Mouse (Mus musculus): ENCODE measurements at regions not wholly inside any gene's neighbourhood (a gene's known extent, or its start where the extent isn't known, plus 50 kb on each side); places are given as distances from the start of the nearest gene placed in this dataset.

DNA sequence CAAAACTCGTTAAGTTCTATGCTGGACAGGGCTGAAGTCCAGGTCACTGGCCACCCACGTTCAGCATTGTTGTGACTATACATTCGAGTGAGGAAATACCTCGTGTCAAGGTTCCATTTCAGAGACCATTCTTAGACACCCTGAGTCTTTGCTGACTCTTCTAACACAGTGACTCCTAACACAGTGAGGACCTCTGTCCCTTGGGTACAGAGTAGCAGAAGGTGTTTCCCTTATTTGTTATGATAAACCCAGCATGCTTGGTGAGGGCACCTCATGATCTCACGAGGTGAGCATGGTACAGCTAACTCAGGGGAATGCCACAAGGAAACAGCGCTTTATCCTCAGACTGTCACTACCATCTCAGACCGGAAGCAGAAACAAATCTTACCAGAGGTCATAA, 480.2 kb upstream of the Pmfbp1 start:
- TF ChIP-seq POLR2A (IDR thresholded peaks at IDR 0.05; ENCODE audit: insufficient read length, low read depth) = no peak
- no peak for TF ChIP-seq MAX (IDR thresholded peaks at IDR 0.05; ENCODE audit: low read depth)
- TF ChIP-seq USF1 (IDR thresholded peaks at IDR 0.05; ENCODE audit: low read depth) = no peak
- TF ChIP-seq POLR2AphosphoS2 (IDR thresholded peaks at IDR 0.05; ENCODE audit: insufficient read length, low read depth) = no peak
